Mouse (Mus musculus) liver, postnatal 0 days (tissue): ENCODE results near the gene Med20. TPM values are rescaled to one million over a fixed set of nuclear protein-coding genes. Genes with fewer than 3 reads are reported as not detected.

Experiments used
- ATAC-seq: fragments of 200-750 bp; cut with Nextera tagmentation; 2 replicates; pipeline ENCODE4 v1.8.0; 2017; ENCODE audit warnings: mild to moderate bottlenecking, moderate library complexity
- DNase-seq: peaks from one replicate; pipeline ENCODE4 v3.0.0-alpha.2; 2016
- H3K27ac ChIP-seq: fragments of 300-500 bp; sonication (generic); 2 replicates; pipeline ENCODE4 v1.5.1; 2014; ENCODE audit warnings: antibody characterized with exemption, moderate library complexity, mild to moderate bottlenecking, low read depth
- H3K27me3 ChIP-seq: fragments of 300-500 bp; sonication (generic); 2 replicates; pipeline ENCODE4 v1.6.1; 2014; ENCODE audit warnings: low read length, control low read depth, mixed read lengths; ENCODE audit not compliant: insufficient read depth
- H3K36me3 ChIP-seq: fragments of 300-500 bp; sonication (generic); replicated peaks from 2 replicates; pipeline ENCODE4 v1.6.1; 2014; ENCODE audit warnings: mild to moderate bottlenecking, control low read depth, low read length, moderate library complexity, mixed read lengths; ENCODE audit not compliant: insufficient read depth
- H3K4me1 ChIP-seq: fragments of 300-500 bp; sonication (generic); 2 replicates; pipeline ENCODE4 v1.6.1; 2014; ENCODE audit warnings: antibody characterized with exemption, mild to moderate bottlenecking, control low read depth; ENCODE audit not compliant: insufficient read depth
- H3K4me2 ChIP-seq: fragments of 300-500 bp; sonication (generic); 2 replicates; pipeline ENCODE4 v1.6.1; 2014; ENCODE audit warnings: low read depth, mild to moderate bottlenecking, low read length, moderate library complexity, mixed read lengths
- H3K4me3 ChIP-seq: fragments of 300-500 bp; sonication (generic); 2 replicates; pipeline ENCODE4 v1.5.1; 2014; ENCODE audit warnings: low read depth, low read length
- H3K9ac ChIP-seq: fragments of 300-500 bp; sonication (generic); replicated peaks from 2 replicates; pipeline ENCODE4 v1.6.1; 2014; ENCODE audit warnings: mild to moderate bottlenecking, moderate library complexity
- H3K9me3 ChIP-seq: fragments of 300-500 bp; sonication (generic); 2 replicates; pipeline ENCODE4 v1.6.1; 2016; ENCODE audit warnings: mild to moderate bottlenecking, control low read depth, low read length, mixed read lengths
- CTCF ChIP-seq: sonication (generic); IDR thresholded peaks from 2 replicates; pipeline ENCODE4 v1.5.1; 2016; ENCODE audit warnings: antibody characterized with exemption, low read depth
- EP300 ChIP-seq: IDR thresholded peaks from 2 replicates; pipeline ENCODE4 v1.6.1; 2016; ENCODE audit warnings: antibody characterized with exemption, low read depth, mild to moderate bottlenecking
- WGBS: fragments of 180-500 bp; shearing (Covaris S2); extraction: QIAGEN DNeasy Blood & Tissue Kit; methylation state at CpG from one replicate; pipeline ENCODE4 v1.1.7; 2014; ENCODE audit not compliant: insufficient replicate concordance; 5-methylcytosine and 5-hydroxymethylcytosine counted together
- polyA plus RNA-seq: library from polyadenylated mRNA; unstranded; fragments of >200 nt; fragmentation: Nextera tagmentation; extraction: Ambion mirVana; gene quantifications from 2 replicates; pipeline ENCODE4 v1.2.1, GENCODE M21; 2015

Gene Med20
- polyA plus RNA-seq, 1 experiment from 2014 or later = 13.5 TPM

DNA sequence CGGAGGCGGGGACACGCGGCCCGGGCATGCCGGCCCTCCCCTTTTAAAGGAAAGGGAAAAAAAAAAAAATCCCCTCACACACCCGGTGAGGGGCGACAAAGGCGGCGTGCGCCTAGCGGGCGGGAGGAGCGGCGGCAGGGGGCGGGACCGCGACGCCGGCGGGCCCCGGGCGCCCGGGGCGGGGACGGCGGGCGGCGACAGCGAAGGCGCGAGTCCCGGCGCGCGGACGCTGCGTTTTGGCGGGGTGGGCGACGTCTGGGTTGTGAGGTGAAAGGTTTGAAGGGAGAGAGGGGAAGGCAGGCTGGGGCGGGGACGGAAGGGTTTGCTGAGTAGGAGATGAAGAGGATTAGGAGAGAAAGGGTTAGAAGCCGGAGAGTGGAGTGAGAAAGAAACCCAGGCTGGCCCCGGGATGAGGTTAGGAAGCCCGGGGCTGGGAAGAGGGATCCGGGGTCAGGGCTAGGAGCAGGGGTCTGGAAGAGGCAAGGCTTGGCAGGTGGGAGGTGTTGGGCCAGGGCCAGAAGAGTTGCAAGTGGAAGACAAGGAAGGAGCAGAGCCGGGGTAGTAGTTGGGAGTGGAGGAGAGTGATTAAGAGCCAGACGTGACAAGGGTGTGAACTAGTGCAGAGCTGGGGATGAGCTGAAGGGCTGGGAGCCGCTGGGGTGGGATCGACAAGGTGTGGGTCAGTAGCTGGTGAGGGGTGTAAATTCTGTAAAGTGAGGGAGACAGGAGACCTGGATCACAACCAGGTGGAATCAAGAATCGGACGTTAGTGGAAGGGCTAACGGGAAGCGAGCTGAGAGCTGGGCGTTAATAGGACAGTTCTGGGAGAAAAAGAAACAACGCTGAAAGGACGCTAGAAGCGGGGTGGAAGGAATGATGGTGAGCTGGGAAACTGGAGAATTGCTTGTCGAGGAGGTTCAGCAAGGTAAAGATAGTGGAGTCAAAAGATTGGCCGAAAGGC is 18.6 kb downstream of the Med20 start:
- peak overlapping the region; percentile 88 for H3K9ac ChIP-seq
- TF ChIP-seq EP300 (no peak), CTCF (no peak; the same call in 1 of the 2 replicates)
- DNase-seq = peak; percentile 77
- peak overlapping the region; percentile 100 for H3K4me2 ChIP-seq
- H3K27me3 ChIP-seq = no peaks in the 10 kb centered on the region
- peak overlapping the region; percentile 95 for H3K4me3 ChIP-seq
- peak overlapping the region; percentile 98 for H3K27ac ChIP-seq
- WGBS = 3% methylated on average over 59 of the region's 61 CpGs
- H3K9me3 ChIP-seq = no peaks in the 10 kb centered on the region
- H3K36me3 ChIP-seq = peaks cover 12% of the 10 kb centered on the region
- ATAC-seq = peak; percentile 66
- peaks cover 23% of the 10 kb centered on the region for H3K4me1 ChIP-seq

DNA sequence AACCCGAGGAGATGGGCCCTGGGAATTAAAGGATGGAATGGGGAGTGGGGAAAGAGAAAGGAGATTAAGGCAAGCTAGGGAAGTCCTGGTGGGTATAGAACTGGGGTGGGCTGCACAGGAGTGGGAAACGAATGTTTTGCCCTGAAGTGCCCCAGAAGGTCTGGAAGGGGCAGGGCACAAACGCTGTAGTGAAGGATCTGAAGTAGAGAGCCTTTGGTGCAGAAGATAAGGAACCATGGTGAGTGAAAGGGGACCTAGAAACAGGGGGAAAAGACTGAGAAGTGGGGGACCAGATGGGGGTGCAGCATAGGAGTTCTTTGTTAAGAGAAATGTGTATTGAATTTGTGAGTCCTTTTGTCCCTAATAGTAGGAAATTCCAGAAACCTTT is 19.3 kb downstream of the Med20 start, which contains the start of gene Usp49:
Gene Usp49 (plus strand): TSS at position 13 of the 388 bp plus-strand sequence.
- no peaks in the 10 kb centered on the region for H3K27me3 ChIP-seq
- ATAC-seq = no peak
- peak within 1 kb of the TSS; percentile 88 for H3K9ac ChIP-seq
- H3K4me3 ChIP-seq = peak within 1 kb of the TSS; percentile 95
- no peak for DNase-seq
- H3K36me3 ChIP-seq = peaks cover 6% of the 10 kb centered on the region
- WGBS = 1% methylated on average over 3 of the region's 3 CpGs
- H3K4me1 ChIP-seq = peaks cover 23% of the 10 kb centered on the region
- peak within 1 kb of the TSS; percentile 98 for H3K27ac ChIP-seq
- peak within 1 kb of the TSS; percentile 100 for H3K4me2 ChIP-seq
- TF ChIP-seq CTCF (no peak), EP300 (no peak)
- no peaks in the 10 kb centered on the region for H3K9me3 ChIP-seq

DNA sequence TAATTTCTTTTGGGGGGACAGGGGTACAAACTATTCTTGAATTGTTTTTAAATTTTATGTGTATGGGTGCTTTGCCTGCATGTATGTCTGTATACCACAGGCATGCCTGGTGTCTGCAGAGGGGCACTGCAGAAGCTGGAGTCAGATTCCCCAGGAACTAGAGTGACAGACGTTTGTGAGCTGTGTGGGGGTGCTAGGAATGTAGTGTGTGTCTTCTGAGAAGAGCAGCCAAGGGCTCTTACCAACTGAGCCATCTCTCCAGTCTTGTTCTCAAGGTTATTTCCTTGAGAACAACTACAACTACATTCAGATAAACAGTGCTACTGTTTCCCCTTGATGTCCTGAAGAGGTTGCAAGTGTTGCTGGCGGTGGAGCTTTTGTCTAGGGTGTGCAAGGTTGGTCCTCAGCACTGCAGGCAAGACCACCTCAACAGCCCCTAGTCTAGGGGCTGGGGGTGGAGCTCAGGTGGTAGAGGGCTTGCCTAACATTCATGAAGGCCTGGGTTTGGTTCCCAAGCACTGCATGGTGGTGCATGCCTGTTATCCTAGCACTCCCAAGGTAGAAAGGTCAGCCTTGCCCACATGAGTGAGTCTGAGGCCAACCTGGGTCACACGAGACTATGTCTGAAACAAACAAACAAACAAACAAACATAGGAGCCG is 20.9 kb downstream of the Med20 start:
- ATAC-seq = no peak

DNA sequence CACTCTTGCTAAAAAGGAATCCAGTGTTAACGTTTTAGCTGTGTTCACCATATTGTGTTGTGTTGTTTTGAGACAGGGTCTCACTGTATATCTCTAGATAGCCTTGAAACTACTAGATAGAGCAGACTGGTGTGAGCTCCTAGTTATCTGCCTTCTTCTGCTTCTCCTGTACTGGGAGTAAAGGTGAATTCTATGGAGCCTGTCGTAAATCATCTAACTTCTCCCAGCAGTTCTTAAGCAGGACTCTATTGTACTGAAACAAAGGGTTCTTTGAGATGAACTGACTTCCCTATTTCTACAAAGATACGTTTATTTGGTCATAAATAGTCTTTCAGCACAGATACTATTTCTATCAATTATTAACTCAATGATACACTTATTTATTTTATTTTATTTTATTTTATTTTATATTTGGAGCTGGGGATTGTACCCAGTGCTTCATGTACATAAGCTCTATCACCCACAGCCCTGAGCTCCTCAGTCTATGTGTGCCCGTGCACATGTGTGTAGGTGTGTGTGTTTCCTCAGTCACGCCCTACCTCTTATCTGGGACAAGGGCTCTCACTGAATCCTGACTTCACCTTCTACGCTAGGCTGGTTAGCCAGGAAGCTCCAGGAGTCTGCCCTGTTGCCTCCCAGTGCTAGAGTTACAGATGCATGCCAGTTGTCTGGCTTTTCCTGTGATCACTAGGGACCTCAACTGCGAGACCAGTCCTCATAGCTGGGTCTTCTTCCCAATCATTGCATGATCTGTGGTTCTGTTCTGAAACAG is 22.8 kb downstream of the Med20 start:
- ATAC-seq = no peak
- Histone ChIP-seq H3K4me1 (peaks cover 12% of the 10 kb centered on the region), H3K27ac (no peak overlapping the region), H3K36me3 (no peaks in the 10 kb centered on the region; the same call in 1 of the 2 replicates), H3K27me3 (no peaks in the 10 kb centered on the region), H3K4me3 (no peak overlapping the region), H3K9ac (no peak overlapping the region), H3K4me2 (no peak overlapping the region), H3K9me3 (no peaks in the 10 kb centered on the region)
- TF ChIP-seq EP300 (no peak), CTCF (no peak)
- 72% methylated on average over 7 of the region's 7 CpGs for WGBS
- no peak for DNase-seq

More for the DNA sequence above, 20.9 kb downstream of the Med20 start:
- no peaks in the 10 kb centered on the region for H3K27me3 ChIP-seq
- no peak overlapping the region for H3K9ac ChIP-seq
- TF ChIP-seq CTCF (no peak), EP300 (no peak)
- no peak for DNase-seq
- H3K4me2 ChIP-seq = no peak overlapping the region
- no peak overlapping the region for H3K4me3 ChIP-seq
- no peaks in the 10 kb centered on the region; the same call in 1 of the 2 replicates for H3K36me3 ChIP-seq
- WGBS = 70% methylated on average over 4 of the region's 4 CpGs
- H3K9me3 ChIP-seq = no peaks in the 10 kb centered on the region
- peaks cover 23% of the 10 kb centered on the region for H3K4me1 ChIP-seq
- no peak overlapping the region for H3K27ac ChIP-seq

DNA sequence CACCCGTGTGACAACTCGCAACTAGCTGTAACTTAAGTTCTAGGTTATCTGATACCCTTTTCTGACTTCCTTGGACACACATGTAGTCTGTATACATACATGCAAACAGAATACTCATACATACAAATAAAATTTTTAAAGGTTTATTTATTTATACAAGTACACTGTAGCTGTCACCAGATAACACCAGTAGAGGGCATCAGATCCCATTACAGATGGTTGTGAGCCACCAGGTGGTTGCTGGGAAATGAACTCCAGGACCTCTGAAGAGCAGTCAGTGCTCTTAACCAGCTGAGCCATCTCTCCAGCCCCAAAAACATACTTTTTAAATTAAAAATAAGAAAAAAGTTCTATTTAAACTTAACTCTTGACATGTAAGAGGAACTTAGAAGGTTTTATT is 31.6 kb downstream of the Med20 start:
- Histone ChIP-seq H3K27me3 (no peaks in the 10 kb centered on the region), H3K4me3 (no peak overlapping the region), H3K4me1 (no peaks in the 10 kb centered on the region), H3K4me2 (no peak overlapping the region), H3K9ac (no peak overlapping the region), H3K36me3 (no peaks in the 10 kb centered on the region), H3K27ac (no peak overlapping the region), H3K9me3 (no peaks in the 10 kb centered on the region)
- no peak for ATAC-seq
- WGBS = 85% methylated on average over 2 of the region's 2 CpGs
- no peak for TF ChIP-seq EP300
- peak; percentile 39 for TF ChIP-seq CTCF
- no peak for DNase-seq

DNA sequence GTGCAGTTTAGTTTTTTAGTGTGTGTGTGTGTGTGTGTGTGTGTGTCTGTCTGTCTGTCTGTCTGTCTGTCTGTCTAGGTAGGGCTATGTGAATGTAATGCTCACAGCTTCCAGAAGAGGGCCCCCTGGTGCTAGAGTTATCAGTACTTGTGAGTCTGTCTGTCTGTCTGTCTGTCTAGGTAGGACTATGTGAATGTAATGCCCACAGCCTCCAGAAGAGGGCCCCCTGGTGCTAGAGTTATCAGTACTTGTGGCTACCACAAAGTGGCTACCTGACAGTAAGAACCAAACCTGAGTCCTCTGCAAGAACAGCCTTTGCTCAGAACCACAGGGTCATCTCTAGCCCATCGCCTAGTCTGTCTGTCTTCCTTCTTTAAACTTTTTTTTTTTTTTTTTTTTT is 35.3 kb downstream of the Med20 start:
- TF ChIP-seq CTCF (peak; percentile 86), EP300 (no peak)
- WGBS = 82% methylated on average over 1 of the region's 1 CpGs
- Histone ChIP-seq H3K4me2 (no peak overlapping the region), H3K27ac (no peak overlapping the region), H3K9ac (no peak overlapping the region), H3K9me3 (no peaks in the 10 kb centered on the region), H3K4me1 (no peaks in the 10 kb centered on the region), H3K4me3 (no peak overlapping the region), H3K36me3 (no peaks in the 10 kb centered on the region), H3K27me3 (no peaks in the 10 kb centered on the region)
- DNase-seq = peak; percentile 89
- ATAC-seq = peak; percentile 56
